Mouse (Mus musculus) mouse embryonic stem cell (cell line): ENCODE measurements at regions not wholly inside any gene's neighbourhood (a gene's known extent, or its start where the extent isn't known, plus 50 kb on each side); places are given as distances from the start of the nearest gene placed in this dataset.

Experiments
- in situ Hi-C, 2 experiments: fragments of 300-500 bp; cut with MboI; formaldehyde crosslinking; loops; 1 replicate in 1 of 2; 3 replicates in 1 of 2; pipeline ENCODE4 v1.14.3; 2019 to 2020; ENCODE audit warnings: low sequenced_read_pairs in 2 of 2, low pct_unique_long_range_greater_than_20kb in 1 of 2, mixed read lengths in 1 of 2; ENCODE audit not compliant: unreplicated experiment in 1 of 2

GRCm38 (mm10) chr14:118318524-118318923 lies 51.8 kb downstream of the Gm9376 start:
- in situ Hi-C loops: loop anchor here (10.0 to 25.0 kb wide), 3 partner anchors 104 to 494 kb away; no protein-coding TSS in a partner anchor

- in situ Hi-C loops: loop anchor here (25.0 kb wide), 1 partner anchor 492 kb away; no protein-coding TSS in a partner anchor
Measured at GRCm38 (mm10) chr14:118320101-118320500, 53.3 kb downstream of the Gm9376 start.

GRCm38 (mm10) chr14:118321083-118321482 lies 54.3 kb downstream of the Gm9376 start:
- in situ Hi-C loops: loop anchor here (25.0 kb wide), 1 partner anchor 491 kb away; no protein-coding TSS in a partner anchor

DNA sequence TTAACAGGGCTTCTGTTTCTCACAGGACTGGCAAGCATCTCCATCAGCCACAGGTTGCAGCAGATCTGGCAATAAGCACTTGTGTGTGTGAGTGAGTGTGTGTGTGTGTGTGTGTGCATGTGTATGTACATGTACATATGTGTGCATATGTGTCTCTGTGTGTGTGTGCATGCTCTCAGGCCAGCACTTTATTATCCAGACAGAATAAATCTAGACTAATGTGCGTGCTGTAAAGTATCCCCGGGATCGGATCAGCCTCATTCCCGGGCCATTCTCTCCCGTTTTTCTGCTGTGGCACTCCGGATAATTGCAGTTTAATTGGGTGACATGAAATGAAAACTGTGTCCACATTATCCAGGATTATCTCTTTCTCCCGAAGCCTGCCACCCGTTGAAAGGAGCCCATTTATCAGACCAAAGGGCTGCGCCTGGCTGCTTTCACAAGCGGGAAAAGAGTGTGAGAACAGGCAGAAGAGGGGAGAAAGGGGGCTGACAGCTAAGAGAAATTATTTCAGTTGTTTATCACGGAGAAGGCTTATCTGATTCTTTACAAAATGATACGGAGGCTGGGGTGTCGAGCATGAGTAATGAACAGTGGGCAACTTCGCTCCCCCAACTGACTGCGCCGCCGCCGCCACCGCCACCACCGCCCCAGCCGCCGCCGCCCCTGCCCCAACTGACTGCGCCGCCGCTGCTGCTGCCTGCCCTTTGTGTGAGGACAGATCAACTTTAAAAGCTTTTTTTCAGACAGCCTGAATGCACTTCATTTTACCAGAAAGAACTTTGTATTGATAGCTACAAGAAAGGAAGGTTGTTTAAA lies 55.5 kb downstream of the Gm9376 start:
- in situ Hi-C loops: loop anchor here (25.0 kb wide), 1 partner anchor 490 kb away; no protein-coding TSS in a partner anchor

- in situ Hi-C loops: loop anchor here (25.0 kb wide), 1 partner anchor 489 kb away; no protein-coding TSS in a partner anchor
Measured at GRCm38 (mm10) chr14:118322865-118323264, 56.1 kb downstream of the Gm9376 start.

DNA sequence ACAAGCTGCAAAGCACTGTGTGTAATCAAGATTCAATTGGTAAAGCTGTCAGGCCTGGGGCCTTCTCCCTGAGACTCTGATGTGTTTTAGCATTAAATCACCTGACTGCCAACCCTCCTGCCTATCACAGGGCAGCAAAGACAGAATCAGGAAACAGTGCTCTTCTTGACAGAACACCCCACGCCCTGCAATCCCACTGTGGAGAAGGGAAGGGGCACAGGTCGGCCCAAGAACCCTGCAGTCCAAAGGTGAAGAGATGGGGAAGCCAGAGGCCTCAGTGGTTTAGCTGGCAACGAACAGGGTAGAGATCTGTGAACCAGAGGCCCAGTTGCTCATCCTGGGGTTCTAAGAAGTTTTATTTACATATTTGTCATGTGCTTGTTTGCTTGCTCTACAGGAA lies 71.3 kb downstream of the Gm9376 start:
- in situ Hi-C loops: no loop called here

GRCm38 (mm10) chr14:118362931-118363330 lies 96.2 kb downstream of the Gm9376 start:
- in situ Hi-C loops: no loop called here

DNA sequence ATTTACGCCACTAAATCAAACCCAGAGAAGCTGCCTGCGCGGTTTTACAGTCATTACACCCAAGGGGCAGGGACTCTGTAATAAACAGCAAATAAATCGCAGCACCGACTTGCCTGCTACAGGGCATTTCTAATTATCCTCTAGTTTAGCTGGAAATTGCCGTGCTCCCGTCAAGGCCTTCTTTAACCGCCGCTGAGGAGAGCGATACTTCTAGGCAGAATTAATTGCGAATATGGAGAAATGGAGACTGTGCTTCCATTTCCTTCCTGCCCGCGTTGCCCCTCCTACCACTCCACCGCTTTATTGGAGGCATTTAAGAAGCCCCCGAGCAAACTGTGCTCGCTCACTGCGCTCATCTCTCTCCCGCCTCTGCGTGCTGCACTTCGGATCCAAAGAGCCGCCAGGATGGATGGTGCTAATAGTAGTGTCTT lies 96.6 kb downstream of the Gm9376 start:
- in situ Hi-C loops: no loop called here

GRCm38 (mm10) chr14:118366522-118366921 lies 99.8 kb downstream of the Gm9376 start:
- in situ Hi-C loops: no loop called here

DNA sequence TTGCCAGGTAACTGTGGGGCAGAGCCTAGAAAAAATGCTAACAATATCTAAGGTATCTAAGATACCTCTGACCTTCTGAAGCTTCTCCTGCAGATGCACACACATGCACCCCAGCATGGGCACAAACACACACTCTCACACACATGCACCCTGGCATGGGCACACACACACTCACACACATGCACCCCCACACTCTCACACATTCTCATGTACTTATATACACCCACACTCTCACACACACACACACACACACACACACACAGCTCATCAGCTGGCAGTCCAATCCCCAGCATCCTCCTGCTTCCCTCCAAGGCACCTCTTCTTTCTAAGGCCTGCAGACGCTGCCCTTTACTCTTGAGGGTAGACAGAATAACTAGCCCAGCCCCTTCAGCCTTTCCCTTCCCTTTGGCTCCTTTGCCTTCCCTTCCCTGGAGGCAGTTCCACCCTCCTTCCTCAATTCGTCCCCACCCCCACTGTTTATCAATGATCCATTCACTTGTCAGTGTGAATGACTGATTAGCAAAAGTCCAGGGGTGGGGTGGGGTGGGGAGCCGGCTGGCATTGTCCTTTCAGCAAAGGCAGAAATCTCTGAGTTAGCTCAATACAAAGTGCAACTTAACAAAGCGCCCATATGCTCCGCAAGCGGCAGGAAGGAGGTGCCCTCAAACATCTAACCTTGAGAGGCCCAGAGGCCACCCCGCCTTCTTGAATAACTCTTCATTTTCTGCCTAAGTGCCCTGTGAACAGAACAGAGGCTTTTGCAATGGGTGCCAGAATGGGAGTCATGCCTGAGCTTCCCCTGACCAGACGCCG lies 102.1 kb downstream of the Gm9376 start:
- in situ Hi-C loops: no loop called here

- in situ Hi-C loops: no loop called here
Measured at GRCm38 (mm10) chr14:118371336-118371735, 104.6 kb downstream of the Gm9376 start.

- in situ Hi-C loops: no loop called here
Measured at GRCm38 (mm10) chr14:118374819-118375520, 108.2 kb downstream of the Gm9376 start.

DNA sequence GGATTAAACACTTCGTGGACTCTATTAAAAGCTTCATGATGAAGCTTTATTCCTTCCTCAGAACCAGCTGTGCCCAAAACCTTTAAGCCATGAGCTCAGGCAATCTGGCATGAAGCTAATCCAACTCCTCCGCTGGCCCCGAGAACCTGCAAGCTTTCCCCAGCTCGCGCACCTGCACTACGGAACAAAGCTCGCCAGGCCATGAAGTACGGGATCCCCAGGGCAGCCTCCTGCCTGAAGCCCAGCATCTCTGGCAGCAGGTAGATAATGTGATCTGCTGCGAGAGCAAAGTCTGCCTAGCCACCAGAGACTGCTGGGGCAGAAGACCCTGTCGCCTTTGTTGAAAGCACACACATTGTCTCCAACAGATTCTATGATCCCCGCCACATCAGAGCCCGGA lies 108.9 kb downstream of the Gm9376 start:
- in situ Hi-C loops: no loop called here

DNA sequence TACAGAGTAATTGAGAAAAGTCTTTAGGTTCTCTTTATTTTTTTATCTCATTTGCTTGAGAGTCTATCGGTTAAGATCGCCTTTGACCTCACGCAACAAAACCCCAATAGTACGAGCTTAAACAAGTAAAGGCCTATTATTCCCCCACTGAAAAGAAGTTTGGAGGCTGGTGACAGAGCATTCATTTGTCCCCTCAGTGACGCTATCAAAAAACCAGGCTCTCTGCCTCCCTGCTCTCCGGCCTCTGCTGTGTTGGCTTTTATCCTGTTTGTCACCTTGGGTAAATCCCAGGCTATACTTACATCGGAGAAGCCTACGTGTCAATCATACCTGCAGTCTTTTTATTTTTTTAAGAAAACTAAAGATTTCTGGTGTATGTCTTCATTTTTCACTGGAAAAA lies 112.9 kb downstream of the Gm9376 start:
- in situ Hi-C loops: no loop called here

GRCm38 (mm10) chr14:118385529-118385932 lies 118.8 kb downstream of the Gm9376 start:
- in situ Hi-C loops: no loop called here

DNA sequence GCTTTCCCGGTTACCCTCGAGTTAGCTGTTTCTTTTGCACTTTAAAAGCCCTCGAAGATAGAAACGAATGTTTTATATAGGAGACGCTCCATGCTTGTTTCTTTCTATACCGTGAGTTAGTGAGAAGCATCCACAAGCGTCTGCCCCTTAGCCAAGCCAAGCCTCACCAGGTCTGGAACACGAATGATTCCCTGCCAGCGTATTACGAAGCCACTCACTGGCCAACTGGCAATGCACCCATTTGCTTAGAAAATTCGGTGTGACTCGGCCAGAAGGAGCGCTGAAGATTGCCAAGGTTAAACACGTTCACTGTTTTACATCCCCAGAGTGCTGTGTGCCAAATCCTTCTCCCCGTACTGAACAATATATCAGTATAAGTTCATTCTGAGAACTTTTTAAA lies 121.3 kb downstream of the Gm9376 start:
- in situ Hi-C loops: no loop called here

DNA sequence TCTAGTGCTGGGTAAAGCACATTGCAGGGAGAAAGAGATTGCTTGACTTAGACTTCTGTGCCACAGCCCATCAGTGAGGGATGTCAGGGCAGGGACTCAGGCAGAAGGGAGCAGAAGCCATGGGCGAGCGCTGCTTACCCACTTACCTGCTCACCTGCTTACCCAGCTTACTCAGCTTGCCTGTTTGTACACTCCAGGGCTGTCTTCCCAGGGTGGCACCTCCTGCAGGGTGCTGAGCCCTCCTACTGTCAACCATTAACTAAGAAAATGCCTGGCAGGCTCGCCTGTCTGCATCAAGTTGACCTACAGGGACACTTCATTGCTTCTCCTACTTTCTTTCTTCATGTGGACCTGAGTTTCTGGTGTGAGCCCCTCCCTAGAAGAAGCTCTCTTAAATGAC lies 124.0 kb downstream of the Gm9376 start:
- in situ Hi-C loops: no loop called here

GRCm38 (mm10) chr14:118391561-118391960 lies 124.8 kb downstream of the Gm9376 start:
- in situ Hi-C loops: no loop called here

DNA sequence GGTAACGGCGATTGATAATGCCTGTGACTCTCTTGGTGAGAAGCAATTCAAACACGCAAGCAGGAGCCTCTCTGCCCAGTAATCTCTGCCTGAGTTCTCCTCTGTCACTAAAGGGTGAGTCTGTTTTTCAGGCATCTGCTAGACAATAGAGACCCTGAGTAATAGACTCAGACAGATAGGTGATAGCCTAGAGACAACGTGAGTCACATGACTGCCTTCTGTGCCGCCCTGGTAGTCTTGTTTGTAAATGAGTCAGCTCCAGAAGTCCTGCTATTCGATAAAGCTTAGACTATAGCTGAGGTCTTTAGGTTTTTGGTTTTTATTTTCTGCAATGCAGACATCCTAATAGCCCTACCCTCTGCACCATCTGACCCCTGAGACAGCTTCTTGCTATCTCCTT lies 126.9 kb downstream of the Gm9376 start:
- in situ Hi-C loops: no loop called here
